Mouse (Mus musculus): ENCODE measurements around the gene Acp4.

DNA sequence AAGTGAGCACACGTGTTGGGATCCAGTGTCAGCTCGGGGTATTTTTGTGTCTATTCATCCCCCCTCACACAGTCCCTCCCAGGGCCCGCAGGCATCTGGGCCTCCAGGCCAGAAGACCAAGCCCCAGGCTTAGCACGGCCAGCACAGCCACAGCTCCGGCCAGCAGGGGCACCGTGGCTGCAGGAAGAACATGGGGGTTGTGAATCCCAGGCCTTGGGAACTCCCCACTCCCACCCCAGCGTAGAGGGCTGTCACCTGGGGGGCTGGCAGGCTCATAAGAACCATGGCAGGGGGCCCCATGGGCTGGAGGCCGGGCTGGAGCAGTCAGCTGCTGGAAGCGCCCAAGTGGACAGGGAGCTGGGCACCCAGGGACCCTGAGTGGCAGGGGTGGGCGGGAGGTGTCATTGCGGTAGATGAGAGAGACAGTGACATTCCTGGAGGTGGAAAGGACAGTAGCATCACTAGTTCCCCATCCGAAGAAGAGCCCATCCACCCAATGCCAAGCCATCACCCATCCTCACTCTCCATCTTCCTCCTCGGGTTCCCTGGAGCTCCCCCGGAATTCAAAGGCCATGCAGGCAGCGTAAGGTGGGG is 4.1 kb downstream of the Acp4 start:
- no peak for TF ChIP-seq POLR2A (IDR thresholded peaks at IDR 0.05; ENCODE audit: extremely low read depth, insufficient read depth, low read length)
- TF ChIP-seq CTCF (IDR thresholded peaks at IDR 0.05; ENCODE audit: low read depth, low read length): no peak

Data from liver, adult 2 months (tissue).